Mouse (Mus musculus) kidney, adult 2 months (tissue): ENCODE results near the gene Matn1.

ENCODE experiments used
- CTCF ChIP-seq: fragments of 200-500 bp; conservative IDR thresholded peaks from 2 replicates; pipeline ENCODE4 v1.5.1; 2011; ENCODE audit warnings: low read depth, mild to moderate bottlenecking, control low read depth, low read length, moderate library complexity, mixed read lengths; ENCODE audit not compliant: insufficient read depth, insufficient read length
- POLR2A ChIP-seq: fragments of 200-500 bp; IDR thresholded peaks from one replicate; pipeline ENCODE4 v1.6.1; 2011; ENCODE audit warnings: low read depth, low read length, control low read depth

DNA sequence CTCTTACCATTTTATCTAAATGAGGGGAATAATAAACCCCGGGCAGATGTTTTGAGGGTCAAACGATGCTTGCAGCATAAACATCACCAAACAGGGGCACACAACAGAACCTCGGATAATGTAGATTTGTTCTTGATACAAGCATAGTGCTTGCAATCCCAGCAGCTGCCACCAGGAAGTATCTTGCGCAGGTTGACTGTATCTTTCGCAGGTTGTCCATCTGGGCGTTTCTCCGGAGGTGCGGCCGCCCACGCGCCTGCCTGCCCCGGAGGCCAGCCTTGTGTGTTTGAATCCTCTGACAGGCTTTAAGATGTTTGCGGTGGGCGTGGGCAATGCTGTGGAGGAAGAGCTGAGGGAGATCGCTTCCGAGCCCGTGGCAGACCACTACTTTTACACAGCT lies 8.3 kb downstream of the Matn1 start:
- peak; percentile 33; the same call in 1 of the 2 replicates for TF ChIP-seq CTCF
- no peak for TF ChIP-seq POLR2A
